Mouse (Mus musculus): ENCODE results near the gene Gm9112. TPM values are rescaled to one million over a fixed set of nuclear protein-coding genes. Genes with fewer than 3 reads are reported as not detected.
"Not testable (repeated sequence)": the region's sequence is repeated elsewhere in the genome, so short reads cannot be mapped to it uniquely, and the experiment has no call there.

Gene Gm9112
- not detected for total RNA-seq (2021)

DNA sequence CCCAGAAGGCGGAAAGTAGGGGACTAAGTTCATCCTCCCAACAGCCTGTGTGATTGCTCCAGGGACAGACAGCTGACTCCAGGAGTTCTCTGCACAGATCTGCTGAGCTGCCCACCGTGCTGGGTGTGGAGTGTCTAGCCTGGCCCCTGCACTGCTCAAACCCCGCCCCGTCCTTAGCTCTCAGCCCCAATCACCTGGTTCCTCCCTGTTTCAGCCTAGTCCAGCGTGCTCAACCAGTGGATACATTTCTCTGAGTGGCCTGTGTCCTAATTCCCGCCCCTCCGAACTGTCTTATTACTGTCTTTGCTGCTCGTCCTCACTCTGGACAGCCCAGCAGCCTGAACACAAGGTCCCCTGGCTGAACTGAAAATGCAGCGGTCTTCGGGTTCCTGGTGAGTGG, at the start of gene Gm9112, which contains the start of gene Dmrtc1b:
TSS of gene Gm9112 (minus strand) at position 101 of the 400 bp plus-strand sequence.
TSS of gene Dmrtc1b (plus strand) at position 331 of the 400 bp plus-strand sequence.
- DNase-seq (ENCODE audit: extremely low spot score in 1 of 2, low spot score in 1 of 2), result not testable (repeated sequence)

DNA sequence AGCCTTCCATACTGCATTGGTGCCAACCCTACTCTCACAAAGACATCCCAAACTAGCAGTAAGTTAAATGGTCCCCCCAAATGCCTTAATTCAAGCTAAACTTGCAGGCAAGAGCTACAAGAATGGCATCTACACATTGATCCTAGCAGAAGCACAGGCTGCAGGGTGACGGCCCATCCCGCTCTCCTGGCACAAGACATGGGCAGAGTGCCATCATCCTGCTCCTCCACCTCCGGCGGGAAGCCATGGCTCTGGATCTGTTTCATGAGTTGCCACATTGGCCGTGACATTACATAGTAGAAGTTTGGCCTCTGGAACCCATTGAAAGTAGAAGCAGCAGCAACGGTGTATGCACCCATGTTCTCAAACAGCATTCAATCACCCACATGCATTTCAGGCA, 16.8 kb upstream of the Gm9112 start:
- DNase-seq (ENCODE audit: extremely low spot score in 1 of 2, low spot score in 1 of 2), result not testable (repeated sequence)

DNA sequence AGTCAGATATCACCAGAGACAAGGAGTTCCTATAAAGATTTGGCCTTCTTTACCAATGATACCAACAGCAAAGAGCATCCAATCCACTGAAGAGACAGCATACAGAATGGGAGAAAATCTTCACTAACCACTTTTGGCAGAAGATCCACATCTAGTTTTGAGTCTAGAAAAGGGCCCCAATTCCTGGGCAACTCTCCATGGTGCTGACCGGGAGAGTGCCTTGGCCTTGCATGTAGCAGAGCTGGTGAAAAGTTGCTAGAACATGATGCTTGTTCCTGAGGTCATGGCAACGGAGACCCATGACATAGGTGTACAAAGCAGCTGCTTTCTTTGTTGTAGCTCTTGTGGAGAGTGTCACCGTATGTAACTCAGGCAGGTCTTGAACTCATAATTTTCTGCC, 6.8 kb downstream of the Gm9112 start:
- DNase-seq (ENCODE audit: extremely low spot score in 1 of 2, low spot score in 1 of 2), result not testable (repeated sequence)

DNA sequence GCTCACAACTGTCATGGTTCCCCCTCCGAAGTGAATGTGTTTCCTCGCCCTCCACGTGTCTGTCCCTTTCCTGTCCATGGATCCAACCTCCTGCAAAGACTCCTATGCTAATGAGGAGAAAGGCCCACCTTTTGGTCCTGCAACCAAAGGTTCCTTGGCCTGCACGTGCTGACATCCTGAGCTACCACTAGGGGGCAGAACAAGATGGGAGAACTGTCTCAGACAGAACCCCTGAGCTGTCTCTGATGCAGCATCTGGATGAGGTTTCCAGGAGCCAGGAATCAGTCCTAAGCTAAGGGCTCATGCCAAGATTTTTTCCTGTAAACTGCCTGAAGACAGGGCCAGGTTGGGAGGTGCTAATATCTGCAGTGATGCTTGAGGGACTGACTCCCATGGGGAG, 18.2 kb downstream of the Gm9112 start:
- peak; percentile 20 to 38 for DNase-seq (ENCODE audit: extremely low spot score in 1 of 2, low spot score in 1 of 2)

DNA sequence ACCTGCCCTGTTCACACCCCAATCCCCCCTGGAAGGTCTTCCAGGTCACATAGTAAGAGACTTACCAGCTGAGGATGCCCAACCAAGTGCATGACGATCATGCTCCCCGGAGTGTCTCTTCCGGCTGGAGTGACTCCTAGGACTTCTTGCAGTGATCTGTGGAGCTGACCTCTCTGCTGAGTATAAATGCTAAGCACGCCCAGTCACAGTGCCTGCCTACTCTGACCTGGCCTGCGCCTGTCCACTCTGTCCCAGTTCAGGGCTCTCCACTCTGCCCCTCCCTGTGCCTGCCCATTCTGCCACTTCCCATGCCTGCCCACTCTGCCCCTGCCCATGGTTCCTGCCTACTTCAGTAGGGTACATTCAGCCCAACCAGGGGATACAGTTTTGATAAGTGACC, 20.6 kb downstream of the Gm9112 start, which contains the start of gene Gm3880:
TSS of gene Gm3880 (minus strand) at position 101 of the 400 bp plus-strand sequence.
- not testable (repeated sequence) for DNase-seq (ENCODE audit: extremely low spot score in 1 of 2, low spot score in 1 of 2)

DNA sequence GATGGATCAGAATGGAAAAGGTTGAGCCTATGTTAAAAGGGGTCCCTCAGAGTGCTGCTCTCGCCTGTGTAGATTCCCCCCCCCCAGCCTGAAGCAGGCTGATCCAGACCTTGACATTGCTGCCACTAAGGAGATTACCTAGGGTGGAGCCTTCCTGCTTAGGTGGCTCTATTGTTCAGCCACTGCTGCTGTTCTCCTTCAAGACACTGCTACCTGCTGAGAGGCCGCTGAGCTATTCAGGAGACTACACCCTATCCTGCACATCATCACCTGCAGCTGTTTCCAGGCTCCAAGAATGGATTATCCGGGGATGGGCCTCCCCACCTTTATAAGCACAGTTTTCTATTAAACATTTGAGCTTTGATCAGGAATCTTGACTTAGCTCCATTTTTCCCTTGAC, 22.7 kb downstream of the Gm9112 start:
- DNase-seq (ENCODE audit: extremely low spot score in 1 of 2, low spot score in 1 of 2), result not testable (repeated sequence)

DNA sequence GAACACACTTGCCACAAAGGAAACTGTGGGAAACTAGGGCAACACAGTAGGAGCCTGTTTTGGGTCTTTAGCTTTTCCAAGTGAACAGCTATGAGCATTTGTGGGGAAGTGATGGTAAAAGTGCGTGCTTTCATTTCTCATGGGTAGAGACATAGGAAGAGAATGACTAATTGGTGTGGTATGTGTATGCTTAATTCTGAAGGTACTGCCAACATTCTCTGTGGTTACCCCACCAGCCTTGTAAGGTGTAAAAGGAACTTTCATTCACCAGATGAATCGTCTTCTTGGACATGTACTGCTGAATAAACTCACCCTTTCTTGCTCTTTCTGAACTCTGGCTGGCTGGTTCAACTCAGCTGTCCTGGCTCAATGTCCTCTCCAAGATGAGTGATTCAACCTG, 40.8 kb downstream of the Gm9112 start:
- no peak for DNase-seq (ENCODE audit: extremely low spot score in 1 of 2, low spot score in 1 of 2)

DNA sequence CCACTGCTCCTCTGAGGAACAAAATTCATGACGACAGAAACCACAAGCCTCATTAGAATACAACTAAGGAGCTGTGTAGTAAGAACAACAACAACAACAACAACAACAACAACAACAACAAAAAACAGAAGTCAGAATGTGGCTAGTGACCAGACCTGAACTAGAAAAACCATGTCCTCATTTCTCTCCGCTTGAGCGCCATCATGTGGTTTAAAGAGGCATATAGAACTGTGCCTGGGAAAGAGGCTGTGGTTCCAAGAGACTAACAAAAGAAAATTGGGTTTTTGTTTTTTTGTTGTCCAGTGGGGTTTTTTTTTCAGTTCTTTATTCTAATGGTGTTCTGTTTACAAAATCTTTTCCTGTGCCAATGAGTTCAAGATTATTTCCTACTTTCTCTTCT, 46.7 kb downstream of the Gm9112 start:
- DNase-seq (ENCODE audit: extremely low spot score in 1 of 2, low spot score in 1 of 2), result peak in 1 of 2 experiments; percentile 17

Other genes with a start within 250 kb of the Gm9112 start
- 10 to 100 TPM; 17.1 to 18.4 TPM for gene Hdac8, start 202.3 kb downstream of the Gm9112 start, total RNA-seq (2021)
- 10 to 100 TPM; 23.9 to 24.3 TPM for gene Phka1, start 63.4 kb downstream of the Gm9112 start, total RNA-seq (2021)
- gene Gm3880, start 20.7 kb downstream of the Gm9112 start, total RNA-seq (2021), result not detected
- not detected for gene Dmrtc1b, start 230 bp upstream of the Gm9112 start, total RNA-seq (2021)
- gene Dmrtc1c1, start 95.3 kb upstream of the Gm9112 start, total RNA-seq (2021), result not detected
- gene Dmrtc1c2, start 147.0 kb upstream of the Gm9112 start, total RNA-seq (2021), result not detected
- not detected for gene 1700031F05Rik, start 160.3 kb upstream of the Gm9112 start, total RNA-seq (2021)
- gene Dmrtc1a, start 201.1 kb upstream of the Gm9112 start, total RNA-seq (2021), result 1 to 10 TPM; 4.5 to 4.8 TPM
- not detected for gene 1700011M02Rik, start 201.3 kb upstream of the Gm9112 start, total RNA-seq (2021)
- gene 1700018G05Rik, start 220.7 kb upstream of the Gm9112 start, total RNA-seq (2021), result not detected